Mouse (Mus musculus) hindbrain, embryonic 15.5 days (tissue): ENCODE data around the gene Arl6ip4. TPM values are rescaled to one million over a fixed set of nuclear protein-coding genes. Genes with fewer than 3 reads are reported as not detected.

Source experiments
- ATAC-seq: fragments of 200-750 bp; cut with Nextera tagmentation; 2 replicates; pipeline ENCODE4 v1.8.0; 2017; ENCODE audit warnings: low read depth, moderate number of reproducible peaks, moderate TSS enrichment; ENCODE audit not compliant: low FRiP score
- H3K27ac ChIP-seq: fragments of 300-500 bp; sonication (generic); replicated peaks from 2 replicates; pipeline ENCODE4 v1.5.1; 2015; ENCODE audit warnings: mild to moderate bottlenecking, inconsistent platforms
- H3K27me3 ChIP-seq: fragments of 300-500 bp; sonication (generic); 2 replicates; pipeline ENCODE4 v1.6.1; 2015; ENCODE audit warnings: control low read depth, inconsistent platforms
- H3K36me3 ChIP-seq: fragments of 300-500 bp; sonication (generic); 2 replicates; pipeline ENCODE4 v1.6.1; 2015; ENCODE audit warnings: control low read depth, inconsistent platforms
- H3K4me1 ChIP-seq: fragments of 300-500 bp; sonication (generic); replicated peaks from 2 replicates; pipeline ENCODE4 v1.6.1; 2015; ENCODE audit warnings: control low read depth, inconsistent platforms
- H3K4me2 ChIP-seq: fragments of 300-500 bp; sonication (generic); 2 replicates; pipeline ENCODE4 v1.6.1; 2015; ENCODE audit warnings: moderate library complexity, mild to moderate bottlenecking, inconsistent platforms
- H3K4me3 ChIP-seq: fragments of 300-500 bp; sonication (generic); 2 replicates; pipeline ENCODE4 v1.5.1; 2015; ENCODE audit warnings: mild to moderate bottlenecking, inconsistent platforms
- H3K9ac ChIP-seq: fragments of 300-500 bp; sonication (generic); 2 replicates; pipeline ENCODE4 v1.6.1; 2015; ENCODE audit warnings: inconsistent platforms
- H3K9me3 ChIP-seq: fragments of 300-500 bp; sonication (generic); 2 replicates; pipeline ENCODE4 v1.6.1; 2016; ENCODE audit warnings: control low read depth, inconsistent platforms
- WGBS: fragments of 180-500 bp; shearing (Covaris S2); methylation state at CpG from one replicate; pipeline ENCODE4 v1.1.7; 2015; 5-methylcytosine and 5-hydroxymethylcytosine counted together
- polyA plus RNA-seq: library from polyadenylated mRNA; unstranded; fragments of >200 nt; fragmentation: Nextera tagmentation; extraction: Ambion mirVana; gene quantifications from 2 replicates; pipeline ENCODE4 v1.2.1, GENCODE M21; 2015

Arl6ip4 gene
- polyA plus RNA-seq, 1 experiment from 2014 or later: 81.6 TPM

- ATAC-seq: no peak
- H3K4me3 ChIP-seq: peak overlapping the region; percentile 91
- H3K36me3 ChIP-seq: peaks cover 18% of the 10 kb centered on the region
- peaks cover 50% of the 10 kb centered on the region for H3K4me1 ChIP-seq
- peak overlapping the region; percentile 91 for H3K9ac ChIP-seq
- no peaks in the 10 kb centered on the region for H3K9me3 ChIP-seq
- H3K27ac ChIP-seq: peak overlapping the region; percentile 86
- H3K27me3 ChIP-seq: no peaks in the 10 kb centered on the region
- peak overlapping the region; percentile 98 for H3K4me2 ChIP-seq
- WGBS: 21% methylated on average over 7 of the region's 7 CpGs
These were observed 358 bp upstream of the Arl6ip4 start for GRCm38 (mm10) chr5:124115531-124115930.

DNA sequence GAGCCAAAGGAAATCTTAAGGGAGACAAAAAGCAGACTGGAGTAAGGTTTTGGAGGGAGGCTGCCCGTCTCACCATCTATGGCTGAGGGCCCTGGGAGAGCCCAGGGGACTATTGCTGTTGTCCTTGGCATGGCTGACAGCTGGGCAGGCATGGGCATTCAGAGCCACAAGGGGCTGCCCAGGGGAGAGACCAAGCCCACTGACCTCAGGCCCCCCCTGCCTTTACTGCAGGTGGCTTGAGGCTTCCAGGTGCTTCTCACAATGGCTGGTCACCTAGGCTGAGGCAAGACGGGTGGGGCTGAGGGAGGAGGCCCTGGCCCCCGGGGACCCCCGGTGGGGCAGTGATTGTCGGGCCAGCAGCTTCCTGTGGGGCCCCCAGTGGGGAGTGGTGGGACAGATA, 3.3 kb downstream of the Arl6ip4 start:
- 80% methylated on average over 5 of the region's 5 CpGs for WGBS
- Histone ChIP-seq H3K9ac (no peak overlapping the region), H3K9me3 (no peaks in the 10 kb centered on the region), H3K36me3 (peaks cover 44% of the 10 kb centered on the region), H3K27ac (no peak overlapping the region), H3K4me2 (no peak overlapping the region), H3K4me1 (peaks cover 28% of the 10 kb centered on the region), H3K27me3 (no peaks in the 10 kb centered on the region), H3K4me3 (no peak overlapping the region)
- no peak for ATAC-seq

DNA sequence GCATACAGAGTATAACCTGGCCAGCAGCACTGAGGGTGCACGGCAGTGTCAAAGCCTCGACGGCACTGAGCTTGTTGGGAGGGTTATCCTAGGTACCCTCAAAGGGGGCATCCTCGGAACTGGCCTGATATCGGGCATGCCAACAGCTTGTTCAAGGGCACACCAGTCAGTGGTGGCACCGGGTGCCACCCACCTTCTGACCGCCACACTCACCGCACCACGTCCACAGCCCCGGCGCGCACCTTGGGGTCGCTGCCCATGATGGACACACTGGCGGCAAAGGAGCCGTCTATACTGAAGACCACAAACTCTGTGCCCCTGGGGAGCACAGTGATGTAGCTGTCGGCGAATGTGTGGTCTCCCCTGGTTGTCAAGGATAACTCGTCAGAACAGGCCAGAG, 6.5 kb downstream of the Arl6ip4 start:
- H3K9me3 ChIP-seq: no peaks in the 10 kb centered on the region
- no peak for ATAC-seq
- H3K4me3 ChIP-seq: no peak overlapping the region
- no peaks in the 10 kb centered on the region for H3K27me3 ChIP-seq
- peaks cover 10% of the 10 kb centered on the region for H3K4me1 ChIP-seq
- no peak overlapping the region for H3K4me2 ChIP-seq
- no peak overlapping the region for H3K9ac ChIP-seq
- H3K36me3 ChIP-seq: peaks cover 49% of the 10 kb centered on the region
- H3K27ac ChIP-seq: no peak overlapping the region
- 91% methylated on average over 18 of the region's 18 CpGs for WGBS

- H3K4me2 ChIP-seq: no peak overlapping the region
- H3K4me3 ChIP-seq: no peak overlapping the region
- peaks cover 52% of the 10 kb centered on the region for H3K36me3 ChIP-seq
- no peaks in the 10 kb centered on the region for H3K4me1 ChIP-seq
- no peak for ATAC-seq
- no peak overlapping the region for H3K27ac ChIP-seq
- H3K9me3 ChIP-seq: no peaks in the 10 kb centered on the region
- H3K27me3 ChIP-seq: no peaks in the 10 kb centered on the region
- 93% methylated on average over 11 of the region's 11 CpGs for WGBS
- H3K9ac ChIP-seq: no peak overlapping the region
These were observed 9.2 kb downstream of the Arl6ip4 start for GRCm38 (mm10) chr5:124125093-124125492.

GRCm38 (mm10) chr5:124134261-124134660, 18.4 kb downstream of the Arl6ip4 start:
- Histone ChIP-seq H3K36me3 (peaks cover 26% of the 10 kb centered on the region; the same call in 1 of the 2 replicates), H3K4me3 (no peak overlapping the region), H3K9me3 (no peaks in the 10 kb centered on the region), H3K9ac (no peak overlapping the region), H3K27ac (no peak overlapping the region), H3K4me2 (no peak overlapping the region), H3K4me1 (peaks cover 10% of the 10 kb centered on the region; the same call in 1 of the 2 replicates), H3K27me3 (no peaks in the 10 kb centered on the region)
- no peak for ATAC-seq
- 78% methylated on average over 5 of the region's 5 CpGs for WGBS

- H3K4me2 ChIP-seq: no peak overlapping the region
- no peaks in the 10 kb centered on the region for H3K27me3 ChIP-seq
- no peak overlapping the region for H3K4me3 ChIP-seq
- H3K9ac ChIP-seq: no peak overlapping the region
- H3K4me1 ChIP-seq: peaks cover 10% of the 10 kb centered on the region; the same call in 1 of the 2 replicates
- peaks cover 35% of the 10 kb centered on the region for H3K36me3 ChIP-seq
- WGBS: 56% methylated on average over 7 of the region's 7 CpGs
- 0 out of 2 replicates have a peak, but pooled peaks have one; percentile 51 for ATAC-seq
- no peaks in the 10 kb centered on the region for H3K9me3 ChIP-seq
- no peak overlapping the region for H3K27ac ChIP-seq
These were observed 22.2 kb downstream of the Arl6ip4 start for GRCm38 (mm10) chr5:124138066-124138465.

- Histone ChIP-seq H3K27me3 (no peaks in the 10 kb centered on the region), H3K4me2 (no peak overlapping the region), H3K4me1 (no peaks in the 10 kb centered on the region), H3K9ac (no peak overlapping the region), H3K27ac (no peak overlapping the region), H3K4me3 (no peak overlapping the region), H3K9me3 (no peaks in the 10 kb centered on the region), H3K36me3 (no peaks in the 10 kb centered on the region)
- no peak for ATAC-seq
- WGBS: 78% methylated on average over 5 of the region's 5 CpGs
These were observed 33.1 kb downstream of the Arl6ip4 start for GRCm38 (mm10) chr5:124149028-124149427.

DNA sequence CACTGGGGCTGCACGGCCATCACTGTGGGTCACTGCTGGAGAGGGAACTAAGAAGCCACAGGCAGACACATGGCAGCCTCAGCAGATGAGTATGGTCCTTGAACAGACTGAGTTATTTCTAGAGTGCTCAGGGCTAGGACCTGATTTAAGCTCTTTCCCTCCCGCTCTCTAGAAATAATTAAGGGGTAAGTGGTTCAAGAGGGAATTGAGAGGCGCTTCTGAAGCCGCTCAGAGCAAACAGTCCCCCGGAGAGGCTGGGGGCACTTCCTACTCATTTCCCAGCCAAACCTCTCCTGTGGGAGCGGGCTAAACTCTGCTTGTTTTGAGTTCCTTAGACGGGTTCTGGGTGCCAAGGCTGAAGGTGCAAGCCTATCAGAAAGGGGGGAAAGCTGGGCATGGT, 35.0 kb downstream of the Arl6ip4 start:
- 88% methylated on average over 7 of the region's 7 CpGs for WGBS
- no peak overlapping the region for H3K9ac ChIP-seq
- H3K4me2 ChIP-seq: no peak overlapping the region
- ATAC-seq: no peak
- no peak overlapping the region for H3K4me3 ChIP-seq
- H3K27me3 ChIP-seq: no peaks in the 10 kb centered on the region
- H3K9me3 ChIP-seq: no peaks in the 10 kb centered on the region
- no peaks in the 10 kb centered on the region for H3K4me1 ChIP-seq
- no peak overlapping the region for H3K27ac ChIP-seq
- H3K36me3 ChIP-seq: no peaks in the 10 kb centered on the region

- no peak for ATAC-seq
- Histone ChIP-seq H3K27me3 (no peaks in the 10 kb centered on the region), H3K9me3 (no peaks in the 10 kb centered on the region), H3K36me3 (no peaks in the 10 kb centered on the region), H3K4me2 (no peak overlapping the region), H3K4me1 (no peaks in the 10 kb centered on the region), H3K9ac (no peak overlapping the region), H3K4me3 (no peak overlapping the region), H3K27ac (no peak overlapping the region)
- 89% methylated on average over 4 of the region's 4 CpGs for WGBS
These were observed 36.8 kb downstream of the Arl6ip4 start for GRCm38 (mm10) chr5:124152734-124153133.

DNA sequence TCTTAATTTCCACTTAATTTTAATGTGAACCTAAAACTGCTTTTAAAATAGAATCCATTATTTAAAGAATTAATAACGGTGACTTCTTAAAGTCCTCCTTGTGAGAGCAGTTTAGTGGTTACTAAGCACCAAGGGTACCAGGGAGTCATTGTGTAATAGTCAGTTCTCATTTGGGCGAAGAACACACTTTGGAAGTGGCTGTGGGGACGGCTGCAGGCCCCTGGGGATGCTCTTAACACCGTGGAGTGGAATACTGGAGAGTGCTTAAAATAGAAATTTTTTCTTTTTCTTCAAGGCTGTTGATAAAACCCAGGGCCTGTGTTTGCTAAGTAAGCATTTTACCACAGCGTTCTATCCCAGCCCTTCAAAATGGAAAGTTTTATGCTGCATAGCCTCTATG, 40.1 kb downstream of the Arl6ip4 start:
- no peaks in the 10 kb centered on the region for H3K9me3 ChIP-seq
- no peak overlapping the region for H3K27ac ChIP-seq
- H3K4me2 ChIP-seq: no peak overlapping the region
- no peaks in the 10 kb centered on the region for H3K4me1 ChIP-seq
- WGBS: 78% methylated on average over 5 of the region's 5 CpGs
- no peaks in the 10 kb centered on the region for H3K36me3 ChIP-seq
- no peaks in the 10 kb centered on the region for H3K27me3 ChIP-seq
- H3K9ac ChIP-seq: no peak overlapping the region
- no peak for ATAC-seq
- no peak overlapping the region for H3K4me3 ChIP-seq

DNA sequence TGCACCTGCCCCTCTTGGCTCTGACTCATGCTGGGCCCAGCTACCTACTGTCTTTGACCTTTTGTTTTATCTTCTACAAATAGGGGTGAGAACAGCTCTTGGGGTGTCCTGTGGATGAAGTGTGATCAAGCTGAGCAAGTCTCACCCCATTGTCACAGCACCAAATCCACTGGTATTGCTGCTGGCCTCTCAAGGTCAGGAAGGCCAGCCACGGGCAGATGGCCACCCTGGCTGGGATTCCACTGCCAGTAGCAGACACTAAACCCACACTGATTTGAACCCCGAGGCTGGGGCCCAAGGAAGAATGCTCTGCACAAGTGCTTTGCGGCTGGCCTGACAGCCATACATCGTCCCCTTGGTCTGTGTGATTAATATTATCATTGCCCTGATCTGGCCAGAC, 42.4 kb downstream of the Arl6ip4 start:
- Histone ChIP-seq H3K4me3 (no peak overlapping the region), H3K9me3 (no peaks in the 10 kb centered on the region), H3K27ac (no peak overlapping the region), H3K4me1 (peaks cover 15% of the 10 kb centered on the region), H3K4me2 (no peak overlapping the region), H3K27me3 (no peaks in the 10 kb centered on the region), H3K9ac (no peak overlapping the region), H3K36me3 (no peaks in the 10 kb centered on the region)
- no peak for ATAC-seq
- 65% methylated on average over 4 of the region's 4 CpGs for WGBS

DNA sequence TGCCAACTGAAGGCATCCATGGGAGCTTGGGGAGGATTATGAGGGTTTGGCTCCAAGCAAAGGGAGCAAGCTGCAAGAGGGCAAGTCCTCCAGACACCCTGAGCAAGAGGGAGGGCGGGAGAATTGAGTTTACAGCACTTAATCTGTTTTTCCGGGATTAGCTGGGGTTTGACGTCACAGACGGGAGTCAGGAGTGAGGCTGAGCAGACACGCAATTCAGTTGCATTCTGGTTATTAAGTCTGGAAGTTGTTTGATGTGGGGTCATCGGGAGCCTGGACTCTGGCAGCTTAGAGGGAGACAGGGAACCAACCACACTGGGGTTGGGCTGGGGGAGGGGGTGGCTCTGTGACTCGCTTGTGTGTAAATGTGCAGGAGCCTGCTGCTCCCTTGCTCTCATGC, 43.6 kb downstream of the Arl6ip4 start:
- no peaks in the 10 kb centered on the region for H3K27me3 ChIP-seq
- H3K27ac ChIP-seq: no peak overlapping the region
- H3K9ac ChIP-seq: no peak overlapping the region
- no peaks in the 10 kb centered on the region for H3K36me3 ChIP-seq
- H3K4me2 ChIP-seq: no peak overlapping the region
- no peak for ATAC-seq
- H3K4me3 ChIP-seq: no peak overlapping the region
- WGBS: 64% methylated on average over 7 of the region's 7 CpGs
- H3K4me1 ChIP-seq: peaks cover 23% of the 10 kb centered on the region
- H3K9me3 ChIP-seq: no peaks in the 10 kb centered on the region

DNA sequence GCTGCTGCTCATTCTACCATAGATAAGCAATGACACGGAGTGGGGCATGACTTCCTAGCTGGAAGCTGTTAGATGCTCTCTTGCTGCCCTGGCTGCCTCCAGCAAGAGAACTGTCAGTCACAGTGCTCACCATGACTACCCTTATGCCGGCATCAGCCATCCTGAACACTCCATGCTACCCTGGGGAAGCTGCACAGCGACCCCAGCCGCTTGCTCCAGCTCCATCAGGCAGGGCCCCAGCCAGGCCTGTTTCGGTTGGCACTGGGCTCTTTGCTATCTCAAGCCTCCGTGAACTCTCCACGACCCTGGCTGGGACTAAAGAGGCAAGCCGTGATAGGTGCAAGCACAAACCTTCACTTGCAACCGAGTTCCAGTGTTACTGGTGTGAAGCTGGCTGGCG, 45.9 kb downstream of the Arl6ip4 start:
- H3K9ac ChIP-seq: no peak overlapping the region
- H3K36me3 ChIP-seq: no peaks in the 10 kb centered on the region
- H3K9me3 ChIP-seq: no peaks in the 10 kb centered on the region
- ATAC-seq: no peak; the same call in 1 of the 2 replicates
- H3K27me3 ChIP-seq: no peaks in the 10 kb centered on the region
- no peak overlapping the region for H3K4me3 ChIP-seq
- 34% methylated on average over 10 of the region's 10 CpGs for WGBS
- H3K4me1 ChIP-seq: peaks cover 47% of the 10 kb centered on the region
- H3K4me2 ChIP-seq: no peak overlapping the region
- no peak overlapping the region; the same call in 1 of the 2 replicates for H3K27ac ChIP-seq
